Mouse (Mus musculus): ENCODE results near the gene Ndufb5.
A peak's percentile ranks its signal among the peaks of the same experiment; 100 is the strongest.

GRCm38 (mm10) chr3:32736244-32737171, at the start of gene Ndufb5:
- TF ChIP-seq POLR2A (IDR thresholded peaks at IDR 0.05; ENCODE audit: insufficient read depth, low read depth, low read length): peak; percentile 83
- TF ChIP-seq CTCF (IDR thresholded peaks at IDR 0.05): no peak
